Mouse (Mus musculus) layer of hippocampus, postnatal 10 days (tissue): ENCODE measurements around the gene BC034090. TPM values are rescaled to one million over a fixed set of nuclear protein-coding genes. Genes with fewer than 3 reads are reported as not detected.
"Not testable (repeated sequence)": the region's sequence is repeated elsewhere in the genome, so short reads cannot be mapped to it uniquely, and the experiment has no call there.

Experiments used
- DNase-seq, 2 experiments: peaks; one replicate each; pipeline ENCODE4 v3.0.0; 2021; ENCODE audit warnings: low spot score in 2 of 2
- total RNA-seq, 2 experiments: library from RNA; stranded (reverse); gene quantifications; 2 replicates each; pipeline ENCODE4 v1.2.3; 2021

The BC034090 gene
- total RNA-seq, 2 experiments from 2014 or later: 6.2 to 8.4 TPM

- DNase-seq: peak in 1 of 2 experiments; percentile 60
Observed at GRCm38 (mm10) chr1:155196691-155197090, 47.6 kb downstream of the BC034090 start.

DNA sequence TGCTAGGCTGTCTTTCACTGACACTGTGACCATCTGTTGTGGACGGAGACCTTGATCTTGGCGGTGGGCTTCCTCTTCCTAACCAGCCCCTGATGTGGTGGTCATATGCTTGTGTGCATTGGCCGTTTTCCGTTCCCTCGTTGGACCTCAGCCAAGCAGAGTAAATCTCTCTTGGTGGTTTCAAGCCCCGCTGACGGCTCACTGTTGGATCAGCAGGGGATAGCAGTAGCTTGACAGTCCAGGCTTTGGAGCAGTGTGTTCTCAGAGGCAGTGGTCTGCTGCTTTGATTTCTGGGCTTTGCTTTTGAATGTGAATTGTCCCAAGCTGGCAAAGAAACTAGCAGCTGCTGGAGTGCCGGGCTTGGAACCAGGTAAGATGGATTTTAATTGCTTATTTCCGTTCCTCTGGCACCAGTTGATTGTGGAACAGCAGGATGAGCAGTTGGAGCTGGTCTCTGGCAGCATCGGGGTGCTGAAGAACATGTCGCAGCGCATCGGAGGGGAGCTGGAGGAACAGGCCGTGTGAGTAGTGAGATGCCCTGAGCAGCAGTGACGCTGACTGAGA is 51.4 kb downstream of the BC034090 start:
- DNase-seq: peak; percentile 64 to 67

DNA sequence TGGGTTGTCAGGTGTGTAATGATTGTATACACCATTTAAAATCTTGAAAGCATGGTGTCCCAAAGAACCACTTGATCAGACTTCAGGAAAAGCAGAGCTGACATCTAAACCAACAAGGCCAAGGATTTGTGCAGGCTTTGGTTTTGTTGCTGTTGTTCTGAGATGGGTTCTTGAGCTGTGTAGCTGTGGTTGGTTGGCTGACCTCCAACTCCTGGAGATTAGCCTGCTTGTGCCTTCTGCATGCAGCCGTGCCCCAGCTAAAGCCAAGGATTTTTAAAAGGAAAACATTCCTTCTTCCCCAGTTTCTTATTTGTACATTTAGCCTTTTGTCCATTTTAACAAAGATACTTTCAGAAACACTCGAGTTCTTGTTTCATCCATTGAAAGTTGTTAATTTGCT is 52.6 kb downstream of the BC034090 start:
- no peak for DNase-seq

DNA sequence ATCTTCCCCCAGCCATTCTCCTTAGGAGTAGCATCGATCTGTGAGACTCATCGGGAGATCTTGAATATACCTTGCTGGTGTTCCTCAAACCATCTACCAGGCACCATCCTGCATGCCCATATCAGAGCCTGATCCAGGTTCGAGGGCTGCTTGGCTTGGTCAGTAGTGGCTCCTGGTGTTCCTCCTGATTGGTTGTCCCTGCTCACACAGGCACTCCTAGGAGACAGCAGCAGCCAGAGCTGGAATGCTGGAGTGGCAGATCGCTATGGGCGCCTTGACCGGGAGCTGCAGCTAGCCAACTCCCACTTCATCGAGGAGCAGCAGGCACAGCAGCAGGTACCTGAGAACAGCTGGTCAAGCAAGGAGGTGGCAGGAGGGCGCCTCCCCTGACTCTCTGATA is 53.0 kb downstream of the BC034090 start:
- no peak for DNase-seq

DNA sequence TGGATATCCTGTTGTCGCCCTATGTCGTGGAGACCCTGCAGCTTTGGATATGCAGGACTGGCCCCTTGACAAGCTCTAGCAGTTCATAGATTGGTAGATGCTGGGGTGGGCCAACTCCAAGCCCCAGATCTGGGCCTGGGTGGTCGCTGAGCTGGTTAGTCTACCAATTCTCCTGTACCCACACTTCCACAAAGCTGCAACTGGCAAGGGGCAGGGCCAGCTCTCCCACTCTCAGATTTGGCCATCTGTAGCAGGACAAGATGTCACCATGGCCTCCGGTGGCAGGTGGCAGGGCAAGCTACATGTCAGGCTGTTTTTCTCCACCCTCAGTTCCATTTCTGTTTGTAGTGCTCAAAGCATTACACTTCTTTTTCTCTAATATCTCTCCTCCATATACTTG is 55.6 kb downstream of the BC034090 start:
- DNase-seq: no peak

- DNase-seq: no peak
Observed at GRCm38 (mm10) chr1:155184191-155184590, 60.1 kb downstream of the BC034090 start.

GRCm38 (mm10) chr1:155178192-155178924 is 65.9 kb downstream of the BC034090 start:
- DNase-seq: no peak

DNA sequence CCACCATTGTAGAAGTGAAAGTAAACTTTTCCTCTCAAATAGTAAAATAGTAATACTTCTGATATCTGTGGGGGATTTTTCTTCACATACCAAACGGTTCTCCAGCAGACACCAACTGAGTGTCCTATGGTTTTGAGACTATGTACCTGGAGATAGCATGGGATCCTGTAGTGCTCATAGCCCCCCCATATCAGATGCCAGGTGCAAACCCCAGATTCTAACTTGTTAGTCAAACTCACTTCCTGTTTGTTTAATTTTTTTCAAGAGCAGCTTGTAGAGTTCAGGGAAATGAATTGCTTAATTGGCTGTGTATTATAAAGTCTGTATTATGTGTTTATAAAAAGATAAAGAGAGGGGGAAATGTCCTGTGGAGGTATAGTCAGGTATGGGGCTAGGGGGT is 69.8 kb downstream of the BC034090 start:
- no peak for DNase-seq

- not testable (repeated sequence) for DNase-seq
Observed at GRCm38 (mm10) chr1:155173644-155174016, 70.6 kb downstream of the BC034090 start.

GRCm38 (mm10) chr1:155172895-155173643 is 71.2 kb downstream of the BC034090 start:
- no peak for DNase-seq

DNA sequence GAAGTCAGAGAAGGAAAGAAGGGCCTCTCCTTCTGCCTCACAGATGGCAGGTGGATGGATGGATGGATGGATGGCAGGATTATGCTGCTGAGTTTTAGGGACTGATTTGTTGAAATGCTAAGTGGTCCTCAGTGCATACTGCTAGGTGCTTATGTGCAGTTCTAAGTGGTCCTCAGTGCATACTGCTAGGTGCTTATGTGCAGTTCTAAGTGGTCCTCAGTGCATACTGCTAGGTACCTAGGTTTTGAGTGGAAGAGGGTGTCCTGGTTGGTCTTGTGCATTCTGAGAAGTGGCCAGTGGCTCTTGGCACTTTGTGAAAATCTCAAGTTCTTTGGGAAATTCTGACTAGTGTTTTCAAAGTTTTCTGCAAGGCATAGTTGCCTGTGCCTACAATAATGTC is 74.3 kb downstream of the BC034090 start:
- no peak for DNase-seq

- no peak for DNase-seq
Observed at GRCm38 (mm10) chr1:155167453-155167852, 76.8 kb downstream of the BC034090 start.

Other genes with a start within 250 kb of the BC034090 start
- 10 to 100 TPM; 16.5 to 21.5 TPM for gene Ier5, start 144.8 kb downstream of the BC034090 start, total RNA-seq
- gene Mr1, start 97.6 kb downstream of the BC034090 start, total RNA-seq: 1 to 10 TPM; 3.0 to 3.7 TPM
- gene Stx6, start 85.7 kb downstream of the BC034090 start, total RNA-seq: 10 to 100 TPM; 84.5 to 90.1 TPM
- gene Xpr1, start 173.0 kb upstream of the BC034090 start, total RNA-seq: 100 to 1,000 TPM in 1 of 2 experiments, 10 to 100 TPM in 1; 99.4 to 105 TPM